27 mouse cellular contexts compared by ENCODE assay signal in genomic region chr9:92226795-92227194, GRCm38 (mm10). TPM values are rescaled to one million over a fixed set of nuclear protein-coding genes. Genes with fewer than 3 reads are reported as not detected.
A peak's percentile ranks its signal among the peaks of the same experiment; 100 is the strongest.
DNase-seq lines count a peak whose midpoint lies in the region; ATAC-seq and TF ChIP-seq lines count a peak whose summit lies in the region.
"Had no signal": no experiment of that assay in that cellular context is flagged by ENCODE, and none has a peak within 500 bp of the region (broad histone marks: within the 10 kb centered on the region; RNA-seq: fewer than 3 reads in every experiment).

No protein-coding gene starts in this region.

- H3K36me3 ChIP-seq in liver, postnatal 0 days (replicated peaks; ENCODE audit: insufficient read depth, low read length), result no peaks in the 10 kb centered on the region
- H3K36me3 ChIP-seq in liver, embryonic 12.5 days, result no peaks in the 10 kb centered on the region
- H3K36me3 ChIP-seq: embryonic facial prominence, embryonic 10.5 days; embryonic facial prominence, embryonic 12.5 days; forebrain, embryonic 15.5 days; G1E had no signal

- WGBS in liver, postnatal 0 days (ENCODE audit: insufficient replicate concordance), result 46% methylated on average over 3 of the region's 3 CpGs
- WGBS in liver, embryonic 12.5 days (ENCODE audit: insufficient replicate concordance), result 35% methylated on average over 3 of the region's 3 CpGs

- no peak overlapping the region for H3K4me3 ChIP-seq in gastrocnemius, adult 2 months
- no peak overlapping the region for H3K4me3 ChIP-seq in liver, postnatal 0 days (ENCODE audit: low read depth, low read length)
- H3K4me3 ChIP-seq in liver, embryonic 12.5 days, result no peak overlapping the region
- H3K4me3 ChIP-seq: embryonic facial prominence, embryonic 10.5 days; embryonic facial prominence, embryonic 12.5 days; forebrain, embryonic 13.5 days; forebrain, embryonic 15.5 days had no signal

- no peak for DNase-seq in gastrocnemius, adult 2 months
- DNase-seq in gastrocnemius, adult 18-20 months (ENCODE audit: low spot score), result no peak
- no peak for DNase-seq in liver, postnatal 0 days
- no peak for DNase-seq in kidney, adult 9 months
- no peak for DNase-seq in urinary bladder, postnatal 4 days (ENCODE audit: low spot score in 2 of 2)
- DNase-seq: adrenal gland, postnatal 10 days; adrenal gland, postnatal 25 days; cerebellum, adult 11 months; cerebellum, adult 18-20 months; cerebellum, adult 8-10 months; cerebellum, adult 9-11 months; cerebellum, postnatal 14 days; cerebellum, postnatal 36 days had no signal

- no peak overlapping the region for H3K4me2 ChIP-seq in liver, postnatal 0 days (ENCODE audit: low read depth, low read length)
- H3K4me2 ChIP-seq in liver, embryonic 12.5 days, result no peak overlapping the region
- H3K4me2 ChIP-seq: embryonic facial prominence, embryonic 12.5 days; forebrain, embryonic 13.5 days; forebrain, embryonic 15.5 days had no signal

- TF ChIP-seq CTCF in gastrocnemius, adult 2 months (IDR thresholded peaks at IDR 0.05), result no peak
- no peak for TF ChIP-seq CTCF in liver, postnatal 0 days (IDR thresholded peaks at IDR 0.05; ENCODE audit: low read depth)

- H3K9me3 ChIP-seq in liver, postnatal 0 days (ENCODE audit: low read length), result no peaks in the 10 kb centered on the region
- no peaks in the 10 kb centered on the region for H3K9me3 ChIP-seq in liver, embryonic 12.5 days (replicated peaks)
- H3K9me3 ChIP-seq: embryonic facial prominence, embryonic 10.5 days; embryonic facial prominence, embryonic 12.5 days; forebrain, embryonic 13.5 days; forebrain, embryonic 15.5 days; G1E had no signal

- ATAC-seq in liver, postnatal 0 days, result no peak
- ATAC-seq in liver, embryonic 12.5 days, result no peak
- ATAC-seq in megakaryocyte progenitor cell, adult 5-6 weeks (replicated peaks; ENCODE audit: poor library complexity), result peak; percentile 65
- ATAC-seq: CD4-positive, CD25-positive, alpha-beta regulatory T cell, adult 4 months; forebrain, embryonic 13.5 days; forebrain, embryonic 15.5 days had no signal

- TF ChIP-seq EP300 in liver, postnatal 0 days (IDR thresholded peaks at IDR 0.05; ENCODE audit: low read depth), result peak; percentile 25; the same call in 1 of the 2 replicates

- intact Hi-C loops in gastrocnemius, adult 2 months (cut with DNase I), result no loop called here

- peaks cover 4% of the 10 kb centered on the region; the same call in 1 of the 2 replicates for H3K4me1 ChIP-seq in liver, postnatal 0 days (ENCODE audit: insufficient read depth)
- 0 out of 2 replicates have a peak, but pooled peaks cover 8% of the 10 kb centered on the region for H3K4me1 ChIP-seq in liver, embryonic 12.5 days
- H3K4me1 ChIP-seq: embryonic facial prominence, embryonic 10.5 days; embryonic facial prominence, embryonic 12.5 days; forebrain, embryonic 13.5 days; forebrain, embryonic 15.5 days had no signal

- H3K27ac ChIP-seq in gastrocnemius, adult 2 months, result peak overlapping the region; percentile 51; the same call in 1 of the 2 replicates
- no peak overlapping the region for H3K27ac ChIP-seq in liver, postnatal 0 days (ENCODE audit: low read depth)
- no peak overlapping the region for H3K27ac ChIP-seq in liver, embryonic 12.5 days
- H3K27ac ChIP-seq: embryonic facial prominence, embryonic 10.5 days; embryonic facial prominence, embryonic 12.5 days; forebrain, embryonic 13.5 days; forebrain, embryonic 15.5 days had no signal

- H3K9ac ChIP-seq in liver, postnatal 0 days (replicated peaks), result no peak overlapping the region
- no peak overlapping the region for H3K9ac ChIP-seq in liver, embryonic 12.5 days
- H3K9ac ChIP-seq: embryonic facial prominence, embryonic 12.5 days; forebrain, embryonic 13.5 days; forebrain, embryonic 15.5 days had no signal

- H3K27me3 ChIP-seq in liver, postnatal 0 days (ENCODE audit: insufficient read depth, low read length), result no peaks in the 10 kb centered on the region
- H3K27me3 ChIP-seq in liver, embryonic 12.5 days (replicated peaks), result no peaks in the 10 kb centered on the region
- H3K27me3 ChIP-seq: CH12.LX; embryonic facial prominence, embryonic 12.5 days; forebrain, embryonic 13.5 days; forebrain, embryonic 15.5 days had no signal

RNA-seq across cellular contexts. Expression of gene Plscr1, which starts 22.8 kb away (rescaled TPM):
- 1 to 10 TPM in 1 of 2 experiments, under 1 TPM in 1; 0.51 to 1.3 TPM for total RNA-seq in gastrocnemius, adult 2 months (2021)
- total RNA-seq in gastrocnemius, adult 18-20 months (2021), result 1 to 10 TPM in 1 of 2 experiments, under 1 TPM in 1; 0.75 to 1.3 TPM
- 38.8 and 47.1 TPM in 2 replicates for polyA plus RNA-seq in liver, postnatal 0 days (2015; fragmentation: Nextera tagmentation; extraction: Ambion mirVana)
- polyA plus RNA-seq in liver, embryonic 12.5 days (2016; fragmentation: Nextera tagmentation; extraction: Ambion mirVana), result 23.1 and 23.8 TPM in 2 replicates
- 47.3 and 65.8 TPM in 2 replicates for total RNA-seq in megakaryocyte progenitor cell, adult 5-6 weeks (2015)
- 28.2 and 37.0 TPM in 2 replicates for total RNA-seq in megakaryocyte progenitor cell, adult 5-6 weeks (2017)

RNA-seq across cellular contexts. Expression of gene Plscr5, which starts 34.1 kb away (rescaled TPM):
- total RNA-seq in gastrocnemius, adult 2 months (2021), result not detected
- not detected for total RNA-seq in gastrocnemius, adult 18-20 months (2021)
- polyA plus RNA-seq in liver, postnatal 0 days (2015; fragmentation: Nextera tagmentation; extraction: Ambion mirVana), result not detected in 2 replicates
- not detected in 2 replicates for polyA plus RNA-seq in liver, embryonic 12.5 days (2016; fragmentation: Nextera tagmentation; extraction: Ambion mirVana)
- not detected in 2 replicates for total RNA-seq in megakaryocyte progenitor cell, adult 5-6 weeks (2015)
- total RNA-seq in megakaryocyte progenitor cell, adult 5-6 weeks (2017), result not detected in 2 replicates
- total RNA-seq: adrenal gland, adult 2 months; adrenal gland, postnatal 10 days; adrenal gland, postnatal 25 days; adrenal gland, postnatal 4 days; CH12.LX; G1E had no signal
- polyA plus RNA-seq: adrenal gland, adult 2 months; CD4-positive, CD25-positive, alpha-beta regulatory T cell, adult 4 months; cortical plate, adult 2 months; embryonic facial prominence, embryonic 10.5 days; embryonic facial prominence, embryonic 12.5 days; embryonic facial prominence, embryonic 14.5 days; forebrain, embryonic 11.5 days; G1E had no signal

RNA-seq across cellular contexts. Expression of gene Plscr2, which starts 48.6 kb away (rescaled TPM):
- 1 to 10 TPM in 1 of 2 experiments, under 1 TPM in 1; 0.84 to 2.1 TPM for total RNA-seq in gastrocnemius, adult 2 months (2021)
- total RNA-seq in gastrocnemius, adult 18-20 months (2021), result 1 to 10 TPM; 1.6 to 1.7 TPM
- 2.2 and 2.3 TPM in 2 replicates for polyA plus RNA-seq in liver, postnatal 0 days (2015; fragmentation: Nextera tagmentation; extraction: Ambion mirVana)
- polyA plus RNA-seq in liver, embryonic 12.5 days (2016; fragmentation: Nextera tagmentation; extraction: Ambion mirVana), result 0.38 and 0.76 TPM in 2 replicates
- 0.30 TPM in 1 of 2 replicates, not detected in the other for total RNA-seq in megakaryocyte progenitor cell, adult 5-6 weeks (2015)
- total RNA-seq in megakaryocyte progenitor cell, adult 5-6 weeks (2017), result not detected in 2 replicates
- polyA plus RNA-seq: CD4-positive, CD25-positive, alpha-beta regulatory T cell, adult 4 months had no signal

Comparison
In these comparisons a context has a peak if more than half of its experiments do, and no peak if none do; other contexts are left out.
1. RNA of gene Plscr1, which starts 22.8 kb away (total RNA-seq): 28.2 to 65.8 TPM in megakaryocyte progenitor cell, adult 5-6 weeks; 0.51 to 1.3 TPM in gastrocnemius, adult 2 months and 0.75 to 1.3 TPM in gastrocnemius, adult 18-20 months; every median in the first group is over 10 times any median in the second.